Mouse (Mus musculus): ENCODE measurements at regions not wholly inside any gene's neighbourhood (a gene's known extent, or its start where the extent isn't known, plus 50 kb on each side); places are given as distances from the start of the nearest gene placed in this dataset.

DNA sequence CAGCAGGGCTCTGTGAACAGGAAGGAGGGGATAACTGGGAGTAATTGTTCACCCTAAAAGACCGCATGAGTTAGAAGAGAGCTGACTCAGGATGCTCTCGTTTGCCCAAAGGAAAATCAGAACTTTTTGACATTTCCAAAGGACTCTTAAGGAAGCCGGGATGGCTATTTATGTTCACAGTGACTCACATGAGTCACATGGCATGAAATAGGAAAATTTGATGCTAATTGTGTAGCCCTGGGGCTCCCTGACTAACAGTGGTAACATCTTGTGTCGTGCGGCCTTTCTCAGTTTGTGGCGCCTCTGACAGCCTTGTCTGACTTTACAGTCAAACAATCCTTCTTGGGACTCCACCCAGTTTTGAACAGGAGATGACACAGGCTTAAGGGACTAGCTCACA, 51.9 kb upstream of the Cacna1a start:
- H3K4me2 ChIP-seq (replicated peaks), result no peak overlapping the region
- WGBS, result 75% methylated on average over 6 of the region's 6 CpGs
- H3K27ac ChIP-seq, result no peak overlapping the region
- no peak for ATAC-seq
- no peaks in the 10 kb centered on the region for H3K4me1 ChIP-seq (replicated peaks)
- H3K9me3 ChIP-seq, result no peaks in the 10 kb centered on the region
- peaks cover 24% of the 10 kb centered on the region for H3K27me3 ChIP-seq (replicated peaks)
- no peak overlapping the region for H3K4me3 ChIP-seq (replicated peaks)
- H3K9ac ChIP-seq, result no peak overlapping the region
- H3K36me3 ChIP-seq, result no peaks in the 10 kb centered on the region

DNA sequence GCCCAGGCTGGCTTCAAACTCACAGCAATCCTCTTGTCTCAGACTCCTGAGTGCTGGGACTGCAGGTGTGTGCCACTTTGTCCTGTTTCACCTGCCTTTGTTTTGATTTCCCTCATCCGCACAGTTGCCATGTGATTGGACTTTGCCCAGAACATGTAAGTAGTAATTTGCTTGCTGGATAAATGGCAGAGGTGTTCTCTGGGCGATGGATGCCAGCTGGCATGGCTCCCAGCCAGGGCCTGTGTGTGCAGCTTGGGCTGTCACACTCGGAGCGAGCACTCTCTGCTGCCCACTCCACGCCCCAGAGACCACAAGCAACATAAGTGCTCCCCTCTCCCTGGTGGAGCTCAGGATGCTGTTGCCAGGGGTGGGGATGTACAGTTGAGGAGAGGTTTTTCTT, 53.9 kb upstream of the Cacna1a start:
- Histone ChIP-seq H3K4me2 (replicated peaks) (no peak overlapping the region), H3K36me3 (no peaks in the 10 kb centered on the region), H3K4me3 (replicated peaks) (no peak overlapping the region), H3K27me3 (replicated peaks) (peaks cover 17% of the 10 kb centered on the region), H3K9ac (no peak overlapping the region), H3K27ac (no peak overlapping the region), H3K4me1 (replicated peaks) (no peaks in the 10 kb centered on the region), H3K9me3 (no peaks in the 10 kb centered on the region)
- peak; percentile 65 for ATAC-seq
- WGBS, result 61% methylated on average over 5 of the region's 5 CpGs

- Histone ChIP-seq H3K36me3 (no peaks in the 10 kb centered on the region), H3K4me3 (replicated peaks) (no peak overlapping the region), H3K9me3 (no peaks in the 10 kb centered on the region), H3K27ac (no peak overlapping the region), H3K4me2 (replicated peaks) (no peak overlapping the region), H3K9ac (no peak overlapping the region), H3K27me3 (replicated peaks) (no peaks in the 10 kb centered on the region), H3K4me1 (replicated peaks) (no peaks in the 10 kb centered on the region)
- no peak for ATAC-seq
These were observed 56.7 kb upstream of the Cacna1a start for GRCm38 (mm10) chr8:84331562-84331961.

GRCm38 (mm10) chr8:84329535-84329934, 58.7 kb upstream of the Cacna1a start:
- WGBS, result 74% methylated on average over 8 of the region's 8 CpGs
- no peaks in the 10 kb centered on the region for H3K27me3 ChIP-seq (replicated peaks)

GRCm38 (mm10) chr8:84322761-84323160, 52.6 kb upstream of the Ccdc130 start:
- Histone ChIP-seq H3K4me3 (replicated peaks) (no peak overlapping the region), H3K9ac (no peak overlapping the region), H3K27me3 (replicated peaks) (no peaks in the 10 kb centered on the region), H3K4me2 (replicated peaks) (no peak overlapping the region), H3K9me3 (no peaks in the 10 kb centered on the region), H3K27ac (no peak overlapping the region), H3K4me1 (replicated peaks) (no peaks in the 10 kb centered on the region), H3K36me3 (no peaks in the 10 kb centered on the region)
- WGBS, result 66% methylated on average over 10 of the region's 10 CpGs
- no peak for ATAC-seq

More at GRCm38 (mm10) chr8:84329535-84329934, 58.7 kb upstream of the Cacna1a start:
- Histone ChIP-seq H3K4me2 (replicated peaks) (no peak overlapping the region), H3K36me3 (no peaks in the 10 kb centered on the region), H3K4me1 (replicated peaks) (no peaks in the 10 kb centered on the region), H3K9ac (no peak overlapping the region), H3K4me3 (replicated peaks) (no peak overlapping the region), H3K27ac (no peak overlapping the region), H3K9me3 (no peaks in the 10 kb centered on the region)
- ATAC-seq, result no peak

DNA sequence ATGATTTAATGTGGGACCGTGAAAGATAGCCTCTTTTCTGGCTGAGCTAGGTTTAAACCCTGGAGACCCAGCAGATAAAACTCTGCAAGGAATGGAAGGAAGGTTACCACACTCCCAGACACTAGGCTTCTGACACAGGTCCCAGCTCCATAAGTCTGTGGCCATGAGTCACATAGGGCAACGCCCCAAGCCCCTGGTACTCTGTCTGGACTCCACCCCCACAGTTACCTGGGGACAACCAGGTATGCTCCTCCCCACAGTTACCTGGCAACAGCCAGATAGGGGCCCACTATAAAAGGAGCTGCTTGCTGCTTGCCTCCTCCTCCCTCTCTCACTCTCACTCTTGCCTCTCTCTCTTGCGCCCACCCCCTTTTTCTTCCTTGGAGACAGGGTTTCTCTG, 51.7 kb upstream of the Ccdc130 start:
- 52% methylated on average over 3 of the region's 3 CpGs for WGBS

More for the DNA sequence above, 51.7 kb upstream of the Ccdc130 start:
- peak; percentile 97 for ATAC-seq
- Histone ChIP-seq H3K9ac (no peak overlapping the region), H3K27ac (no peak overlapping the region), H3K4me1 (replicated peaks) (no peaks in the 10 kb centered on the region), H3K4me3 (replicated peaks) (no peak overlapping the region), H3K36me3 (no peaks in the 10 kb centered on the region), H3K9me3 (no peaks in the 10 kb centered on the region), H3K27me3 (replicated peaks) (no peaks in the 10 kb centered on the region), H3K4me2 (replicated peaks) (no peak overlapping the region)

Measured in intestine, embryonic 15.5 days (tissue).